Mouse (Mus musculus) C2C12 (cell line): ENCODE measurements around the gene Tkfc. TPM values are rescaled to one million over a fixed set of nuclear protein-coding genes. Genes with fewer than 3 reads are reported as not detected.
A peak's percentile ranks its signal among the peaks of the same experiment; 100 is the strongest.
"Not testable (repeated sequence)": the region's sequence is repeated elsewhere in the genome, so short reads cannot be mapped to it uniquely, and the experiment has no call there.

Experiments
- H3K27me3 ChIP-seq: one replicate; pipeline ENCODE4 v1.6.1; 2011; ENCODE audit not compliant: control insufficient read depth, insufficient read depth, insufficient read length
- H3K36me3 ChIP-seq: one replicate; pipeline ENCODE4 v1.6.1; 2011; ENCODE audit not compliant: control insufficient read depth, insufficient read depth
- H3K4me3 ChIP-seq: one replicate; pipeline ENCODE4 v1.5.1; 2011; ENCODE audit warnings: mild to moderate bottlenecking, control low read depth; ENCODE audit not compliant: poor library complexity, insufficient read depth, severe bottlenecking
- H3K79me2 ChIP-seq: one replicate; pipeline ENCODE4 v1.6.1; 2011; ENCODE audit not compliant: control insufficient read depth, insufficient read depth
- H3K79me3 ChIP-seq: one replicate; pipeline ENCODE4 v1.6.1; 2011; ENCODE audit warnings: low read depth, control low read depth
- H3ac ChIP-seq: one replicate; pipeline ENCODE3; 2011; ENCODE audit warnings: low read depth; ENCODE audit not compliant: control insufficient read depth, insufficient read length
- CEBPB ChIP-seq: IDR thresholded peaks from one replicate; pipeline ENCODE4 v1.6.1; 2011; ENCODE audit warnings: low read depth, mild to moderate bottlenecking, control low read depth, moderate library complexity
- CTCF ChIP-seq: IDR thresholded peaks from one replicate; pipeline ENCODE4 v1.5.1; 2011; ENCODE audit not compliant: control insufficient read depth, insufficient read depth, insufficient read length
- FOSL1 ChIP-seq: IDR thresholded peaks from one replicate; pipeline ENCODE4 v1.8.0; 2011; ENCODE audit warnings: mild to moderate bottlenecking, low read length; ENCODE audit not compliant: poor library complexity, insufficient read depth, severe bottlenecking
- MAX ChIP-seq: IDR thresholded peaks from one replicate; pipeline ENCODE4 v1.6.1; 2011; ENCODE audit warnings: mild to moderate bottlenecking, control low read depth
- MYOD1 ChIP-seq: IDR thresholded peaks from one replicate; pipeline ENCODE4 v1.6.1; 2011; ENCODE audit warnings: low read depth; ENCODE audit not compliant: control insufficient read depth, insufficient read length
- MYOG ChIP-seq: IDR thresholded peaks from one replicate; pipeline ENCODE4 v1.6.1; 2011; ENCODE audit not compliant: control insufficient read depth, insufficient read length; ENCODE audit errors: extremely low read depth
- USF1 ChIP-seq: IDR thresholded peaks from one replicate; pipeline ENCODE4 v1.6.1; 2011; ENCODE audit warnings: low read depth, mild to moderate bottlenecking, control low read depth, moderate library complexity
- polyA plus RNA-seq: library from polyadenylated mRNA; unstranded; fragments of >200 nt; fragmentation: generic; extraction: Trizol; gene quantifications from one replicate; pipeline ENCODE4 v1.2.1, GENCODE M21; 2012; ENCODE audit warnings: missing spikeins

Gene Tkfc
- polyA plus RNA-seq, 1 experiment = 15.7 TPM

- peaks cover under 1% of the 10 kb centered on the region for H3K36me3 ChIP-seq
- no peak for TF ChIP-seq FOSL1
- TF ChIP-seq CEBPB = peak; percentile 27
- H3K27me3 ChIP-seq = no peaks in the 10 kb centered on the region
- no peaks in the 10 kb centered on the region for H3K79me2 ChIP-seq
- H3ac ChIP-seq = no peak overlapping the region
- H3K4me3 ChIP-seq = no peak overlapping the region
- H3K79me3 ChIP-seq = no peaks in the 10 kb centered on the region
Measured at GRCm38 (mm10) chr19:10565217-10565616, 40.2 kb downstream of the Tkfc start.

- no peak for TF ChIP-seq MAX
- no peak for TF ChIP-seq USF1
- no peak for TF ChIP-seq CEBPB
- no peak for TF ChIP-seq MYOG
- TF ChIP-seq CTCF = no peak
- TF ChIP-seq FOSL1 = no peak
- no peak for TF ChIP-seq MYOD1
- no peak overlapping the region for H3K4me3 ChIP-seq
- no peaks in the 10 kb centered on the region for H3K79me3 ChIP-seq
- H3K79me2 ChIP-seq = no peaks in the 10 kb centered on the region
- H3ac ChIP-seq = no peak overlapping the region
- no peaks in the 10 kb centered on the region for H3K36me3 ChIP-seq
- H3K27me3 ChIP-seq = no peaks in the 10 kb centered on the region
Measured at GRCm38 (mm10) chr19:10564278-10564677, 41.2 kb downstream of the Tkfc start.

GRCm38 (mm10) chr19:10562351-10562750, 43.1 kb downstream of the Tkfc start:
- TF ChIP-seq CEBPB (no peak), FOSL1 (no peak), MYOG (no peak), MAX (no peak), MYOD1 (no peak), USF1 (no peak)
- no peak overlapping the region for H3K4me3 ChIP-seq

GRCm38 (mm10) chr19:10561558-10562314, 43.7 kb downstream of the Tkfc start:
- no peak overlapping the region for H3ac ChIP-seq
- TF ChIP-seq MYOG = no peak
- TF ChIP-seq MYOD1 = peak; percentile 38
- TF ChIP-seq FOSL1 = peak; percentile 81
- no peaks in the 10 kb centered on the region for H3K36me3 ChIP-seq
- no peaks in the 10 kb centered on the region for H3K27me3 ChIP-seq
- no peak overlapping the region for H3K4me3 ChIP-seq
- no peaks in the 10 kb centered on the region for H3K79me2 ChIP-seq
- H3K79me3 ChIP-seq = no peaks in the 10 kb centered on the region

More at GRCm38 (mm10) chr19:10562351-10562750, 43.1 kb downstream of the Tkfc start:
- Histone ChIP-seq H3K79me3 (no peaks in the 10 kb centered on the region), H3K27me3 (no peaks in the 10 kb centered on the region), H3K79me2 (no peaks in the 10 kb centered on the region), H3K36me3 (no peaks in the 10 kb centered on the region), H3ac (no peak overlapping the region)

- Histone ChIP-seq H3K36me3 (no peaks in the 10 kb centered on the region), H3K4me3 (no peak overlapping the region), H3K79me3 (no peaks in the 10 kb centered on the region), H3K79me2 (peaks cover 4% of the 10 kb centered on the region), H3ac (no peak overlapping the region), H3K27me3 (no peaks in the 10 kb centered on the region)
- peak; percentile 54 for TF ChIP-seq CTCF
- TF ChIP-seq CEBPB = no peak
Measured at GRCm38 (mm10) chr19:10560108-10560507, 45.3 kb downstream of the Tkfc start.

- not testable (repeated sequence) for H3K79me3 ChIP-seq, H3K79me2 ChIP-seq, H3K27me3 ChIP-seq, H3ac ChIP-seq, H3K36me3 ChIP-seq, H3K4me3 ChIP-seq
Measured at GRCm38 (mm10) chr19:10557837-10558375, 47.5 kb downstream of the Tkfc start.
